Mouse (Mus musculus) kidney, adult 8-10 months (tissue): Measurements from ENCODE around the gene Gm5431.
"Not testable (repeated sequence)": the region's sequence is repeated elsewhere in the genome, so short reads cannot be mapped to it uniquely, and the experiment has no call there.

Source experiments
- DNase-seq, 2 experiments: peaks; one replicate each; pipeline ENCODE4 v3.0.0; 2022

The Gm5431 gene

DNA sequence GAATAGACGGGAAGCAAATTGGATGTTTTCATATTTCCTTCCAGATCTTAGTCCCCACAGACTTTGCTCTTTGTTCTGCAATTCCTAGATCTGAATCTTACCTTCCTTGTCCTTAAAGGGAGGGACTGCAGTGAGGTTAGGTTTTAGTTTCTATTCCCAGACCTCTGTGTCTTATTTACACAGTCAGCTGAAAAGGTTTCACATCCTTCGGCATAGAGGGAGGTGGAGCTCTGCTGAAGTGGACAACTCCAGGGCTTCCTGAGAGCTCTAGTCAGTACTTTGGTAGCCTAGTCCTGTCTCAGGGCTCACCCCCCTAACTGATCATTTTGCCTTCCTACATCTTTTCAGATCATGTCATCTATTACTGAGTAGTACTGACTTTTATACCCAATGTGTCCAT is at the start of gene Gm5431:
Gm5431 (minus strand) TSS at position 194 of the 400 bp plus-strand sequence.
- no peak for DNase-seq

GRCm38 (mm10) chr11:48946090-48946489 is 44.1 kb upstream of the Gm5431 start, which contains the start of gene Psme2b:
TSS of gene Psme2b (minus strand) at chr11:48946190.
- DNase-seq = not testable (repeated sequence)

DNA sequence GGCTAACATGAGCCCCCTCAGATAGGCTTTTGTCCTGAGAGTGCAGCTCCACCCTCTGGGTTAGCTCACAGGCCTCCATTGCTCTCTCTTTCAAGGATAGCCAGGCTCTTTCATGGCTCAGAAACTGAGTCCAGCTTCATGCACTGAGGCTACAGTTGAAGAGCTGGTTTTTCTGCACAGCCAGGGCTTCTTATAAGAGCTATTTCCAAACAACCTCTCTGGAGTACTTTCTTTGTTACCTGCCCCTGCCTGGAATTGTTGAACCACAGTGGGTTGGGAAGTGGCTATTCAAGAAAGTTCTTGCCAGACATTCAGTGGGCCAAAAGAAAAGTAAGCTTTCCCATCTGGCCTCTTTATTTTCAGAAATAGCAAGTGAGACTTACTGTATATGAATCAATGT is 37.3 kb upstream of the Gm5431 start:
- DNase-seq = not testable (repeated sequence)

GRCm38 (mm10) chr11:48935291-48935690 is 33.3 kb upstream of the Gm5431 start:
- not testable (repeated sequence) for DNase-seq

GRCm38 (mm10) chr11:48933923-48934322 is 31.9 kb upstream of the Gm5431 start:
- DNase-seq = not testable (repeated sequence)

DNA sequence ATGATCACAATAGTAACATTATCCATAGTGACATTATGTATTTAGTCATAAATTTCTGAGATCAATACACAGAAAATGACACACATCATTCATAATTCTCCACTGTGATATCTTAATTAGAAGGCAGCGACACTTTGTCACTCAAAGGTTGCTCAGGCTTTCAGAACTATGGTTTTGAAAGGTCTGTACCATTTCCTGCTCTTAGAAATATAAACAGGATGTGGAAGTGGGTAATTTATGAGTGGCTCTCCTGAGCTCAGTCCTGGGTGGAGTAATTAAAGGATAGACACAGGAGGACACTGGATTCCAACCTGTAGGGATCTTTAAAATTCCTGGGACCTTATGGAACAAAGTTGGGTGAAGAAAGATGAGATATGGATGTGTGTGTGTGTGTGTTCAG is 31.4 kb upstream of the Gm5431 start:
- not testable (repeated sequence) for DNase-seq

GRCm38 (mm10) chr11:48928068-48928467 is 26.1 kb upstream of the Gm5431 start:
- DNase-seq = not testable (repeated sequence)

GRCm38 (mm10) chr11:48926437-48926836 is 24.4 kb upstream of the Gm5431 start:
- DNase-seq = not testable (repeated sequence)

DNA sequence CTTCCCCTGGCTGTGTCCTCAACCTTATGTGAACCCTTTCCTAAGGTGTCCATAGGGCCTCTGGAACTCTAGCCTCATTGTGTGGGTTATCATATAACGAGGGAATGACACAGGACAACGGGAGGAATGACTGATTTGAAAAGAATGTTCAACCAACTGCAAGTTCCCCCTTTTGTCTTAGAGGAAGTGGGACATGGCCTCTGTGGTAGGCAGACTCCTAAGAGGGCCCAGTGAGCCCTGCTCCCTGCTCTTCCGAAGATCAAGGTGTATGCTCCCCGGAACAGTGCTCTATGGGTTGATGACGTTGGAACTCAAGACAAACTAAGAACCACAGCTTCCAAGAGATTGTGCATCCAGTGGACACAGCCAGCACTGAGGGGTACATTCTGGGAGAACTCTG is 21.8 kb upstream of the Gm5431 start:
- not testable (repeated sequence) for DNase-seq

- no peak for DNase-seq
Measured at GRCm38 (mm10) chr11:48918380-48918779, 16.4 kb upstream of the Gm5431 start.

DNA sequence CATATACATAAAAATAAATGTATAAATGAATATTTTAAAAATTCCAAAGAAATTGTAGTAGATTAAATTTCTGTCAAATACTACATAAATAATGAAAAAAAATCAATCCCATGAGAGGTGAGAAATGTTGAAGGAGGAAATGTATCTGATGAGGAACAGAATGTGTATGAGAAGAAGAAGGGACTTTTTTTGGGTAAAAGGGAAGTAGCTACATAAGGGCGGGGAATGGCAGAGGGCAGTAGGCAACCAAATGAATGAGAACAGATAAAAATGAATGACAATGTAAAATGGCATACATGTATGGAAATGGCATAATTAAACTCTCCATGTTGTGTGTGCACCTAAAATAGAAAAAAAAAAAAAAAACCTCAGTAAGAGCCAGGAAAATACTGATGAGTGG is 11.6 kb upstream of the Gm5431 start:
- no peak for DNase-seq

DNA sequence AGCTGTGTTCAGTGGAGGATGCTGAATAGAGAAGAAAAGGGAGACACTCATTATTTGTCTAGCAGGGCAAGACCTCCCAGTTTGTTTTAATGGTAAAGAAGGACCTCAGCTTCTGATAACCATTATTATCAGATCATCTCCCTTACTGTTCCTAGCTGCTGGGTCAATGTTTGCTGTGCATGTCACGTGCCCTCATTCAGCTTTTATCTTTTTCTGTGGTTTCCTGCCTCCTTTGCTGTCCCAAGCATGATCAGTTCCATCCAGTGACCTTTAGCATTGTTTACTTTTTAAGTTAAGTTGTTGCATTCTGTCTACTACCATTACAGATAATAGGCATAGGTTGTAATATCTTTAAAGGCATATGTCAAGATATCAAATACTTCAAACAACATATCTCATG is 6.4 kb upstream of the Gm5431 start:
- no peak for DNase-seq

- not testable (repeated sequence) for DNase-seq
Measured at GRCm38 (mm10) chr11:48901567-48901930, 465 bp downstream of the Gm5431 start.

DNA sequence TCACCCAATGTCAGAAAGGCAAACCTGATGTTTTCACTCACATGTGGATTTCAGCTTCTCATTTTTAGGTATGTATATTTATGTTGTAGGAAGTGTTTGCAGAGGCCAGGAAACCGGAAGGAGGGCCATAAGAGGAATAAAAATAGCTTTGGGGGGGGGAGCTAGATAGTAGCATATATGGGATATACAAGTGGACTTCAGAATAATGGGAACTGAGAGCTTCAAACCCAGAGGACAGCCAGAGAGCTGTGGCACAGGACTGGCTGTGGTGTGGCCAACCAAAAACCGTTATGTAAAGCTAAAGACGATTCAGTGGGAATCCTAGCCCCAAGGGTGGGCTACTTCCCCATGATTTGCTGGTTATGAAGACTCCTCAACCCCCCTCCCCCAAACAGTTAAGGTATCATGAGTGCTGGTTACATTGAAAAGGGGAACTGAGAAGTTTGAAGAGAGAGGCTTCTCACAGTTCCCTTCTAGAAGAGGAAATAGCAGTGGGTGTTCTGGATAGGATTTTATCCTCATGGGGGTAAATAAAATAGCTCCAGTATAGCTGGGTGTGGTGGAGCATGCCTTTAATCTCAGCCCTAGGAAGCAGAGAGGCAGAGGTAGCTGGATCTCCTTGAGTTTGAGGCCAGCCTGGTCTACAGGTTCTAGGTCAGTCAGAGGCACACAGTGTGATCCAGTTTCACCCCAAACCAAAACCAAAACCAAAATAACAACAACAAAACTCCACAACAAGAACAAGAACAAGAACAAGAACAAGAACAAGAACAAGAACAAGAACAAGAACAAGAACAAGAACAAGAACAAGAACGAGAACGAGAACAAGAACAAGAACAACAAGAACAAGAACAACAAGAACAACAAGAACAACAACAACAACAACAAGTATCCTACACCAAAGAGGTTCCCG is 1.1 kb downstream of the Gm5431 start:
- DNase-seq = not testable (repeated sequence)

DNA sequence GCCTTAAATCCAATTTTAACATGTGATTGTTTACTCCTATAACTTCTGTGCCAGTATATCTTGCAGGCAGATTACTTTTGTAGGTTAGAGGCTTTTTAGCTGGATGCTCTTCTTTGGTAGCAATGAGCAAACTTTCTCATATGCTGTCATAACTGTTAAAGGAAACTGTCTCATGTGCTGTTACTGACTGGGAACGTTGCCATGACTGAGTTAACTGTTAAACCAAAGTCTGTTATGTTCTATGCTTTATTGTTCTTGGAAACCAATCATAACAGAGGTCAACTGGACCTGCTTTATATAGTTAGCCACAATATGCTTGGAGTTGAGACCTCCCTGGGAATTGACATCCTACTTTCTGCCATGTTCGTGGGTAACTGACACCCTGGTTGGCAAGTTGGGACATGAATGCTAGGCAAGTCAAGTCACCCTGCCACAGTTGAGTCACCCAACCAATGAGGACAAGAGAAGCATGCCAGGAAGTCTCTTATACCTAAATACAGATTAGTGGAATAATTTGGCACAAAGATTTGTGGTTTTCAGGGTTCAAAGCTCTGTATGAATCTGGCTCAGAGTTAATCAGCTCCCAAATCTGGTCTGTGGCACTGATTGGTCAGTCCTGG is 3.1 kb downstream of the Gm5431 start:
- DNase-seq = peak in 1 of 2 experiments; percentile 68

- no peak for DNase-seq
Measured at GRCm38 (mm10) chr11:48876680-48877079, 25.3 kb downstream of the Gm5431 start.

DNA sequence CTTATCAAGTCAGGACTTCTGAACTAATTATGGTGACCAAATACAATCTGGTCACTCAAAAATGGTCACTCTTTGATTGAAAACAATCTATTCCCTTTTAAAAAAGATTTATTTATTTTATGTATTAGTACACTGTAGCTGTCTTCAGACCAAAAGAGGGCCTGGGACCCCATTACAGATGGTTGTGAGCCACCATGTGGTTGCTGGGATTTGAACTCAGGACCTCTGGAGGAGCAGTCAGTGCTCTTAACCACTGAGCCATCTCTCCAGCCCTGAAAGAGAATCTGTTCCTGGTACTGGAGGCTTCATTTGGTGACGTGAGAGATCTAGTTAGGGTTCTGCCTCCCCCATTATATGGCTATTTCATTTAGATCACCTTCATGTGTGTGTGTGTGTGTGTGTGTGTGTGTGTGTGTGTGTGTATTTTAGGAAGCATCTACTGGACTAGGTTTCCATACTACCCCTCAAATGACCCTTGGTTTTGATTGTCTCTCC is 26.6 kb downstream of the Gm5431 start:
- not testable (repeated sequence) for DNase-seq

- DNase-seq = peak in 1 of 2 experiments; percentile 65
Measured at GRCm38 (mm10) chr11:48874465-48874864, 27.5 kb downstream of the Gm5431 start.

- no peak for DNase-seq
Measured at GRCm38 (mm10) chr11:48873591-48874290, 28.3 kb downstream of the Gm5431 start.

DNA sequence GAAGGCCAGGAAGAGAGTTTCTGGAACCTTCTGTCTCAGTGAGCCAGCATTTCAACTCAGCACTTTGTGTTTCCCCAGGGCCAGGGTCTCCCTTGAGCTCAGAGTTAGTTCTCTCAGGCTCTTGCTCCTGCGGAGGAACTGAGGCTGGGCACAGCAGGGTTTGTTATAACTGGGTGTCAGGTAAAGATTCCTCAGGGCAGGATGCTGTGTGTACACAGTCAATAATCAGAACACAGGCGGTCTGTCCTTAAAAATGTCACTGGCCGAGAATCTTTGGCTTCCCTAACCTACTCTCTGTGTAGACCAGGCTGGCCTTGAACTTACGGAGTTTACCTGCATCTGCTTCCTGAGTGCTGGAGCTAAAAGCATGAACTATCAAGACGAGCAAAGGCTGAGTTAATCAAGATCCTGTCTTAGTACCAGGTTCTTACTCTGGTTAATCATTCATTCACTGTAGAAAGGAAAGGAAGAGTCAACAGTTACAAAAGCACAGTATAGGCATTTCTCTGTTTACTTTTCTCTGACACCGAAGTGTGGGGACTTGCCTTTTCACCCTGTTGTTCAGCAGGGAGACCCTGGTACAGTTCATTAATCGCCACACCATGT is 29.2 kb downstream of the Gm5431 start:
- no peak for DNase-seq

DNA sequence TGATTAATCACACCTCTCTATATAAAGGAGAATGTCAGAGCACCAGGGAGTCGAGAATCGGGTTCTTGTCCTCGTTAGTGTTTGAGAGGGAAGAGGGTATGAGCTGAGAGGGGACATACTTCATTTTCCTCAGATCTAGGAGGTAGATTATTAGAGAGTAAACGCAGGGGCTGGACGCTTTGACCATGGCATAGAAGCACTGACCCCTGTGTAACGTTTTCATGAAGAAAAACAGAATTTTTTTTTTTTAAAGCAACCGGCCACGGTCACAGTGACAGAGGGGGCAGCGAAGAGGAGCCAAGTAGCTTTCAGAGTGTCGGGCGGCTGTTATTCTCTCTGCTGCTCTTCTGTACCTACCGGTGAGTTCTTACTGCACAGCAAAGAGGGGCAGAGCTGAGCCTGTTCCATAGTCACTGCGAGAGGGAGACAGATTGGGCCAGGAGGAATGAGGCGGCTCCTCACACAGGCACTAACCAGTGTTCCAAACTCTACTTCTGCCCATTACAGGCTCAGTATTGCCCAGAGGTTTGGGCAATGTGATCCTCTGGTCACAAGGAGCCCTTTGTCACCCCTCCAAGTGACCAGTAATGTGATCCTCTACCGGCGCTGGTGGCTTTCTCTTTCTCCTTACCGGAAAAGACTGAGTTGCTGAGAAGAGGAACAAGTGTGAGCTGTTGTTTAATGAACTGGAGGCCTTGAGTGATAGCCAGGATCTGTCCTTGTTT is 30.0 kb downstream of the Gm5431 start:
- DNase-seq = peak in 1 of 2 experiments; percentile 38

- DNase-seq = peak; percentile 67 to 81
Measured at GRCm38 (mm10) chr11:48871201-48871772, 30.7 kb downstream of the Gm5431 start, which contains the start of gene Irgm1. TSS of gene Irgm1 (minus strand) at chr11:48871683.
